Mouse (Mus musculus): ENCODE measurements at regions not wholly inside any gene's neighbourhood (a gene's known extent, or its start where the extent isn't known, plus 50 kb on each side); places are given as distances from the start of the nearest gene placed in this dataset. TPM values are rescaled to one million over a fixed set of nuclear protein-coding genes. Genes with fewer than 3 reads are reported as not detected.

DNA sequence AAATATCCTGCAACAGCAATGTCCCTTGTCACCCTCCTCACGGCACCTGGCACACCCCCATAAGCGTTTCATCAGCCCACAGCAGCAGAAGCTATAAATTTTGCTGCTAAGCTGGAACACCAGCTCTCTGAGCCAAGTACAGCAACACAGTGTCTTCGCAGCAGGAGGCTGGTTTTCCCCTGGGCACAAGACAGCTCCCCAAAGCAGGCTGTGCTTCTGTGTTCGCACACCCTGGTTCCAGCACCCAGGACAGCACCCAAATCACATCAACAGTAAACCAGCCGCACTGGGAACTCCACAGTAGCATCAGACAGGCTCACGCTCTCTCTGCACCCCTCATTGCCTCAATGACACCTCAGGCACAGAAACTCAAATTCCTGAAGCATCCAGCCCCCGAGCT lies 64.8 kb upstream of the Smim23 start:
- 25% methylated on average over 7 of the region's 7 CpGs for WGBS
- H3K4me1 ChIP-seq (ENCODE audit: control insufficient read depth, insufficient read depth, low read length), result no peaks in the 10 kb centered on the region
- no peak overlapping the region for H3K9ac ChIP-seq (ENCODE audit: low read length)
- no peaks in the 10 kb centered on the region for H3K9me3 ChIP-seq (replicated peaks; ENCODE audit: control insufficient read depth, low read length)
- no peak overlapping the region for H3K4me2 ChIP-seq (ENCODE audit: low read depth, low read length)
- no peak overlapping the region for H3K27ac ChIP-seq (ENCODE audit: low read length)
- H3K36me3 ChIP-seq (ENCODE audit: control insufficient read depth, insufficient read depth), result no peaks in the 10 kb centered on the region
- ATAC-seq (replicated peaks; ENCODE audit: extremely low read depth, insufficient read depth, low FRiP score), result no peak
- no peaks in the 10 kb centered on the region for H3K27me3 ChIP-seq (ENCODE audit: control insufficient read depth, insufficient read depth, low read length)
- H3K4me3 ChIP-seq (ENCODE audit: low read length), result no peak overlapping the region

DNA sequence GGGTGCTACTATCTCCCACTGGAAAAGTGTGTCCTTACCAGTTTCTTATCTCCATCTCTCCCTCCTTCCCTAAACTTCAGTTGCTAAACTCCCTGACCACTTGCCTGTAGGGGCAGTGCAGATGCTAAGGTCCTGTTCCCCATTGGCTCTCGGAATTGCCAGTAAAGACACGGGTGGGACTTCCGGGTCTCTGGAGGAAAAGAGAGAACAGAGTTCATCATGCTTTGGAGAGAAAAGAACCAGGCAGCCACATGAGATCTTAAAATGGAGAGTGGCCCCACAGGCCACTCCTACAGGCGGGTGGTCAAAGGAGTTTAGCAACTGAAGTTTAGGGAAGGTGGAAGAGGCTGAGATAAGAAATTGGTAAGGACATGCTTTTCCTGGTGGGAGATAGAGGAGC lies 60.3 kb upstream of the Smim23 start:
- WGBS, result 66% methylated on average over 4 of the region's 4 CpGs

DNA sequence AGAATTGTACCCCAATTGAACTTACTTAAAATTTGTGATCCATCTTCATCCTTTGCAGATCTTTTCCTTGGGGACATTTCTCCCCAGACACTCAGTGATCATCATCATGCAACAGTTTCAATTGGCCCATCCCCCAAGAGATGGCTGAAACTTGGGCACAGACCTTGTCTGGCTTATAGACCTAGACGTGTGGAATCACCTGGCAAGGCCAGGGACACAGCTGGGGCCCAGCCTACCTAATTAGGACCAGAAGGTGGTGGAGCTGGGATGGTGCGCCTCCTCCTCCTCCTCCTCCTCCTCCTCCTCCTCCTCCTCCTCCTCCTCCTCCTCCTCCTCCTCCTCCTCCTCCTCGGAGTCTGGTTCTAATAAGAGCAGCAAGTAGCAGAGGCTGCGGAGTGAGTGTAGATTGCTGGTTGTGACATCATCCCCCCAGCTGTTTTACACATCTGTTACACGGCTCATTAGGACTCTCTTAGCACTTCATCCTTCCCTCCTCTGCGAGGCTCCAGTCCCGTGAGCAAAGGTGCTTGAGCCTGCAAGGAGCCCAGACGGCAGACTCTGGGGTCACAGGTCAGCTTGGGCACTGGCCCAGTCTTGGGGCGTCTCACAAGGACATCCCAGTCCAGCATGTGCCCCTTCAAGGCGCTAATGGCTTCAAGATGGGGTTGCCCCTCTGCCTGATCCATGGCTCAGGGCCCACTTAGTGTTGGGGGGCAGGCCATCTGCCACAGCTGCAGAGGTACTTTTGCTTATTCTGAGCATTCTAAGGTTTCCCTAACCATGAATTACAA lies 58.9 kb upstream of the Smim23 start:
- H3K9me3 ChIP-seq (replicated peaks; ENCODE audit: control insufficient read depth, low read length), result peaks cover 7% of the 10 kb centered on the region; the same call in 1 of the 2 replicates
- H3K9ac ChIP-seq (ENCODE audit: low read length), result no peak overlapping the region
- no peak overlapping the region for H3K4me3 ChIP-seq (ENCODE audit: low read length)
- 47% methylated on average over 9 of the region's 10 CpGs for whole genome bisulfite sequencing
- no peaks in the 10 kb centered on the region for H3K4me1 ChIP-seq (ENCODE audit: control insufficient read depth, insufficient read depth, low read length)
- H3K27ac ChIP-seq (ENCODE audit: low read length), result no peak overlapping the region
- ATAC-seq (replicated peaks; ENCODE audit: extremely low read depth, insufficient read depth, low FRiP score), result no peak
- H3K4me2 ChIP-seq (ENCODE audit: low read depth, low read length), result no peak overlapping the region
- no peaks in the 10 kb centered on the region for H3K36me3 ChIP-seq (ENCODE audit: control insufficient read depth, insufficient read depth)
- H3K27me3 ChIP-seq (ENCODE audit: control insufficient read depth, insufficient read depth, low read length), result no peaks in the 10 kb centered on the region

More for the DNA sequence above, 60.3 kb upstream of the Smim23 start:
- H3K4me1 ChIP-seq (ENCODE audit: control insufficient read depth, insufficient read depth, low read length), result no peaks in the 10 kb centered on the region
- H3K4me3 ChIP-seq (ENCODE audit: low read length), result no peak overlapping the region
- no peaks in the 10 kb centered on the region for H3K27me3 ChIP-seq (ENCODE audit: control insufficient read depth, insufficient read depth, low read length)
- H3K27ac ChIP-seq (ENCODE audit: low read length), result no peak overlapping the region
- no peak for ATAC-seq (replicated peaks; ENCODE audit: extremely low read depth, insufficient read depth, low FRiP score)
- no peaks in the 10 kb centered on the region for H3K9me3 ChIP-seq (replicated peaks; ENCODE audit: control insufficient read depth, low read length)
- no peak overlapping the region for H3K9ac ChIP-seq (ENCODE audit: low read length)
- no peak overlapping the region for H3K4me2 ChIP-seq (ENCODE audit: low read depth, low read length)
- no peaks in the 10 kb centered on the region for H3K36me3 ChIP-seq (ENCODE audit: control insufficient read depth, insufficient read depth)

DNA sequence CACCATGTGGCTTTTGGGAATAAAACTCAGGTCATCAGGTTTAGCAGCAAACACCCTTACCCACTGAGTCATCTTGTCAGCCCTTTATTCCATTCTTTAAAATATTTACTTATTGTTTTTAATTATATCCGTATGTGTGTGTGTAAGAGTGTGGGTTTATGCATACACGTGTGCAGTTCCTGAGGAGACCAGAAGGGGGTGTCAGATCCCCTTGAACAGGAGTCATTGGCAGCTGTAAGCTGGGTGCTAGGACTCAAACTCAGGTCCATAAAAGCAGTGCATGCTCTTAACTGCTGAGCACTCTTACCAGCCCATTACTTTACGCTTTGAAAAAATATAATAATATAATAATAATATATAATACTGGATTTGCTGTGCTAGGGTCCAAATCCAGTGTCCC lies 54.6 kb upstream of the Smim23 start:
- H3K27ac ChIP-seq (ENCODE audit: low read length), result no peak overlapping the region
- no peak for ATAC-seq (replicated peaks; ENCODE audit: extremely low read depth, insufficient read depth, low FRiP score)
- no peak overlapping the region for H3K4me2 ChIP-seq (ENCODE audit: low read depth, low read length)
- H3K4me1 ChIP-seq (ENCODE audit: control insufficient read depth, insufficient read depth, low read length), result no peaks in the 10 kb centered on the region
- no peaks in the 10 kb centered on the region for H3K27me3 ChIP-seq (ENCODE audit: control insufficient read depth, insufficient read depth, low read length)
- H3K36me3 ChIP-seq (ENCODE audit: control insufficient read depth, insufficient read depth), result no peaks in the 10 kb centered on the region
- no peak overlapping the region for H3K4me3 ChIP-seq (ENCODE audit: low read length)
- 91% methylated on average over 3 of the region's 3 CpGs for WGBS
- no peak overlapping the region for H3K9ac ChIP-seq (ENCODE audit: low read length)
- peaks cover 7% of the 10 kb centered on the region; the same call in 1 of the 2 replicates for H3K9me3 ChIP-seq (replicated peaks; ENCODE audit: control insufficient read depth, low read length)

Small RNAs in the stretch of these regions (microRNA-seq; reads per million reads assigned to microRNA genes)
- not detected for gene Gm26052

Data from heart, embryonic 16.5 days (tissue).